Mouse (Mus musculus) ovary, adult 18-20 months (tissue): ENCODE results near the gene Dusp16.

Experiments used
- DNase-seq: peaks from one replicate; pipeline ENCODE4 v3.0.0; 2022; ENCODE audit warnings: low spot score, mixed read lengths

Gene Dusp16

GRCm38 (mm10) chr6:134743568-134743967 lies 48.9 kb downstream of the Dusp16 start:
- no peak for DNase-seq

DNA sequence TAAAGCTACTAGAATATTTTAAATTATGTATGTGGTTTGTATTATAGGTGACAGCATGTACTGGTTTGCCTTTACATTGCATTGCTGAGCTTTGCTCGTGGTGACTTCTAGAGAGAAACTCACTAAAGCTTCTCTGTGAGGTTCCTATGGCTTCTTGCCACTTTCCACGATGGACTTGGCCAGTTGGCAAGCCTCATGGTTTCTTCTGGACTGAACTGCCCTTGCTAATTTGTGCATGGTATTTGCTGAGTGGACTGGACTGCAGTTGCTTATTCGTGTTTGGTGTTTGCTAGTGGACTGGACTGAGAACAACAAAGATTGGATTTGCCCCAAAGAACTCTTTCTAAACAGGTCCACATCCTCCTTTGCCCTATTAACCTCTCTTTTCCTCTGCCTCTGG lies 55.6 kb downstream of the Dusp16 start:
- DNase-seq: no peak

- no peak for DNase-seq
These were observed 58.6 kb downstream of the Dusp16 start for GRCm38 (mm10) chr6:134733800-134734221.

GRCm38 (mm10) chr6:134732813-134733212 lies 59.6 kb downstream of the Dusp16 start:
- no peak for DNase-seq

DNA sequence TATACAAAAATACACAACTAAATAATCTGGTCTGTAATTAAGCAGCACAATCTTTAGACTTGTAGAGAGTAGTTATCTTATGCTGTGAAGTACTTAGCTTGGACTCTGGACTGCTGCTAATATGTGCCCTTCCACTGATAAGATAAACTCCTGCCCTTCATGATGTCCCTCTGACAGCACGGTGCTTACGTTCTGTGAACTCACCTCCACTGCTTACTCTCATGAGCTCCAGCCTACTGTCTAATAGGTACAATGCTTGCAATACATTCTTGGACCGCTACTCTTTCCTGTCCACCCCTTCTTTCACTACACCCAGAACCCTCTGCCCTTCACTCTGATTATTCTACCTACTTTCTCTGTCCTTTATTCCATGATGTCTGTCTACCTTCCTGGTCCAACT lies 61.4 kb downstream of the Dusp16 start:
- no peak for DNase-seq

- DNase-seq: no peak
These were observed 67.0 kb downstream of the Dusp16 start for GRCm38 (mm10) chr6:134725406-134725805.

DNA sequence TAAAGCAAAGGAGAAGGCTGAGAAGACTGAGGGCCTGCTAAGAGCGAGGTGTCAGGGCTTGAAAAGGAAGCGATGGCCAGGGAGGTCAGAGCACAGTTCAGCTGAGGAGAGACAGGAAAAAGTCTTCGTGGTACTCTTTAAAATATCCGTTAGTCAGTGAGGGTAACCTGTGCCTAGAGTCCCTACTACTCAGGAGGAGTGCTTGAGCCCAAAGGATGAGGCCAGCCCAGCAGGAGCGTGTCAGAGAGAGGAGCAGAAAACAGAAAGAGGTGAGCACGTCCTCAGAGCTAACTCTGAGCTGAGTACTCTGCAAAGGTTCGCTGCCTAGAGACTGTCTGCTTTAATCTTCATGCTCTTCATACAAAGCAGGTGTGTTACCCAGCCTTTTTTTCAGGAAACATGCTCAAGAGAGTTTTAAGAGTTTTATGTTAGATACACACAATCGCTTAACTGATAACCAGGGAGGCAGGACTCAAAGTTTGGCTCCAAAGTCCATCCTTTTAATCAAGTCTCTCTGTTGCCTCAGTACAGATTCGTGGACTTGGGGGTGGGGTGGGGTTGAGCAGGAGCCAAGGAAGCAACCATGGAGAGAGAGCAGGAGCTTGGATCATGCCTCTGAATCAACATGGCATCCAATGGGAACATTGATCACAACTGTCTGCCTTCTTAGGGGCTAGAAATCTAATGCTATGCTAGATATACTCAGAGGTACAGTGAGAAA lies 68.4 kb downstream of the Dusp16 start:
- DNase-seq: no peak

GRCm38 (mm10) chr6:134723326-134723725 lies 69.1 kb downstream of the Dusp16 start:
- no peak for DNase-seq

DNA sequence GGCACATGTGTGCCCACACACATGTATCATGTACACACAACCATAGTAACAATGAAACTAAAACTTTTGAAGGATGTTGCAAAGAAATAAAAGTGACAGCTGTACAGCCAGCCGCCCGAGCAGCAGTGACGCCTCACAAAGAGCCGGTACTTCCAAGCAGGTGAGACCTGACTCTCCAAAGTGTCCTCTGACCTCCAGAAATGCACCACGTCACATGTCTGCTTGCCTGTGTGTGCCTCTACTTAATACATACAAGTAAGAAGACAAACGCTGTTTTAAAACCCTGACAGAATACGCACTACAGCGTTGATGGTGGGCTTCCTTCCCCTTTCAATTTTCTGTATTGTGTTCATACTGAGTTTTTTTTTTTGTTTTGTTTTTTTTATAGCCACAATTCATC lies 69.5 kb downstream of the Dusp16 start:
- no peak for DNase-seq

GRCm38 (mm10) chr6:134721729-134722269 lies 70.6 kb downstream of the Dusp16 start:
- no peak for DNase-seq

DNA sequence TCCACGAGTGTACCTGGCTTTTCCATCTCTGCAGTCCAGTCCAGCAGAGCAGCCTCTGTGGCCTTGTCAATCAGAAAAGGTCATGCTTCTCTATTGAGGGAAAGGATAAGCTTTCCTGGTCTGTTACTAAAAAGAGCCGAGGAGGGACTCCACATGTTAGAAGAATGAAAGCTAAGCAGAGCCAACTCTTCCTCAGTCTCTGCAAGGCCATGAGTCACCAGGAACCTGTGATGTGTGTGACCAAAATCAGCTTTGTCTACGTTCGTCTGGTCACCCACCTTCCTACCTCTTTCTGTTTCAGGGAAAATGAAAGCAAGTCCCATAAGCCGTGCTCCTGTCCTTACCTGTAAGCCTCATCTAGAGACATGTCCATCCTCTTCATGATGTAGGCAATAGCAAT lies 72.3 kb downstream of the Dusp16 start:
- DNase-seq: no peak

GRCm38 (mm10) chr6:134719156-134719555 lies 73.3 kb downstream of the Dusp16 start:
- no peak for DNase-seq

DNA sequence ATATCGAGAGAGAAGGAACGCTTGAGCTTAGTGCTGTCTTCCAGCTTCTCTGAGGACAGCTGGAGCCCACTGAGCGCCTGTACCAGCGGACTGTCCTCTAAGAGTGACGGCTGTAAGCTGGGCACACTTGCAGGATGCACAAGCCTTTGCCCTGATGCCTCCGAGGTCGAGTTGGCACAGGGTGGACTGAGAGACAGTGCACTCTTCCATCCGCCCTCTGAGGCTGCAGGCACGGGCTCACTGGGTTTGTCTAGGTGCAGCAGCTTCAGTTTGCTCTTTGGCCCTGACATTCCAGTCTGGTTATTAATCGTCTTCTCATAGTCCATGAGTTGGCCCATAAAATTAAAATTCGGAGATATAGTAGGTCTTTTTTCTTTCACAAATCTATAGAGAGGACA lies 73.8 kb downstream of the Dusp16 start:
- no peak for DNase-seq

DNA sequence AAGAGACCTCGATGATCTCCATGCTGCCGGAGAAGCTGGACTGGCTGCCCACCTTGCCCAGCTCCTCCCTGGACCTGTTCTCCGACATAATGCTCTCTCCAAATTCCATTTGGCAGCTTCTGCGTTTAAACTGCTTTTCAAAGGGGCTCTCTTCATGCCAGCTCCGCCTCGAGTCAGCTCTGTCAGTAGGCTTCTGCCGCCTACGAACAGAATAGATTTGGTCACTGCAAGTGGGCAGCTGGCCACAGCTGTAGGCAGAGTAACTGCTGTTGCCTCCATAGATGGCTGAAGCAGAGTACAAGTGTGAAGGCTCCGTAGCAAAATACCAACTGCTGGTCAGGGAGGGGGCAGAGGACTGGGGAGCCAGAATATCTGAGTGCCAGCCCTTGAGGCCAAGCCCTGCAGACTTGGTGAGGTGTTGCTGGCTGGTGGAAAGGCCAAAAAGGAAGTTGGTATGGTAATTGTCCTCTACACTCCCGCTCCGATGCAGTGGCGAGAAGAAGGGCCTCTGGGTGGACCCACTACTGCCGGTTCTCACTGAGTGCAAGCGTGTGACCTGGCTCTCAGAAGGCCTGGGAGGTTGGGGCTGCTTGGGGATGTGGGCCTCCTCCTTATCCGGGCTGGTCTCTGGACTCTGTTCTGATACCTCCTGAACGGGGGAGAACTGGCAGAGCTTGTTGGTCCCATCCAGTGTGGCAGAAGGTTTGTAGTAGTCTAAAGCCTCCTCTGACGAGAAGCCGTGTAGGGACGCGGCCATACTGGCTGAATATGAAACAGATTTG lies 74.3 kb downstream of the Dusp16 start:
- no peak for DNase-seq

GRCm38 (mm10) chr6:134716168-134716587 lies 76.2 kb downstream of the Dusp16 start:
- DNase-seq: no peak

GRCm38 (mm10) chr6:134713897-134714296 lies 78.5 kb downstream of the Dusp16 start:
- no peak for DNase-seq

DNA sequence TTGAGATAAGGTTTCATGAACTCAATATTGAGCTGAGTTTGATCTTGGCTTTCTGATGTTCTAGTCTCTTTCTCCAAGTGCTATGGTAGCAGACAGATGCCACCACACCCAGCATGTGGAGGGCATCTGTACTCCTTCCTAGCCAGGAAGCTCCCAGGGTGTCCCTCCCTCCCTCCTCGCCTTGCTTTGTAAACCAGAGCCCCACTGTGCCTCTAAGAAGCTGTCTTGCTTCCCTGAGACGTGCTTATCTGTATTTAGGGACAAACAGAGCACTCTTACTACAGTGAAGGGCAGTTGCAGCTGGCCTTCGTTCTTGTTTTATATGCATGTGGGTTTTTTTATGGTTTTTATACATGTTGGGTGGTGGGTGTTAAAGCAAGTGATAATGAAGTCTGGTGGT lies 79.1 kb downstream of the Dusp16 start:
- DNase-seq: no peak

- no peak for DNase-seq
These were observed 82.4 kb downstream of the Dusp16 start for GRCm38 (mm10) chr6:134710020-134710419.

DNA sequence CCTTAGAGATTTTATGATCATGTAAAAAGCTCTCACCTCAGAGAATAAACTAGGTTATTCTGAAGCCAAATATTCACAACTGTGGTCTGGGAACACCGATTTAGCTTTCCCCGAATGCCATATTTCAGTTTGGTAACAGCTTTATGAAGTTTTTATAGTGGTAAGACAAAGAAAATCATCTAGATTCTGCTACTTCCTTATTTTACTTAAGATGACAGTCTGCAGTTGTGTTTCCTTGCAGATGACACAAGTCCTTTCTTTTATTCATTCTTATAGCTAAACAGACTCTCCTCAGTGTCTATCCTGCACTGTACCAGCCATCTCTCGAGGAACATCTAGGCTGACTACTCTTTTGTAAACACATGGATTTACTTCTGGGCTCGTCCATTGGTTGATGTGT lies 86.0 kb downstream of the Dusp16 start:
- no peak for DNase-seq

- no peak for DNase-seq
These were observed 89.3 kb downstream of the Dusp16 start for GRCm38 (mm10) chr6:134703053-134703690.

DNA sequence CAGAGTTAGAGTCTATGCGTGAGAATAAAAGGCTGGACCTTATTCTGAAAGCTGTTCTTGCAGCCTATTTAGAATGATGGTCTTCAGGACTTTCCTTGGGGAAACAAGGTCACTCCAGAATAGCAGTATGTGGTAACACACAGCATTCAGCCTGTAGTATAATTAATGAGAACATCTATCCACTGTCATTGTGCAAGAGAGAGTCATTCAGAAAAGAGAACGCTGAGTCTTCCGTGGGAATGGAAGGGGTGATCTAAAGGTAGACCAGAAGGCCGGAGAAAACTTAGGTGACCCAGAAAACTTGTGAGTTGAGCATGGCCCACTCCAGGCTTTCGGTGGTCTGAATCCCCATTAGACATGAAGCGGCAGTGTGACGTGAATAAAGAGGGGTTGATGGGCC lies 90.2 kb downstream of the Dusp16 start:
- DNase-seq: no peak

GRCm38 (mm10) chr6:134701211-134701602 lies 91.2 kb downstream of the Dusp16 start:
- no peak for DNase-seq
